Mouse (Mus musculus) lung, adult 2 months (tissue): ENCODE data around the gene Fam166a. TPM values are rescaled to one million over a fixed set of nuclear protein-coding genes. Genes with fewer than 3 reads are reported as not detected.

Experiments
- DNase-seq: peaks from one replicate; pipeline ENCODE4 v3.0.0; 2022
- H3K4me1 ChIP-seq: fragments of 200-500 bp; 2 replicates; pipeline ENCODE4 v1.6.1; 2011; ENCODE audit warnings: low read length; ENCODE audit not compliant: control insufficient read depth, insufficient read depth
- H3K4me3 ChIP-seq: fragments of 200-500 bp; replicated peaks from 2 replicates; pipeline ENCODE3; 2011; ENCODE audit warnings: low read depth, mild to moderate bottlenecking, control low read depth, low read length; ENCODE audit errors: extremely low read depth
- CTCF ChIP-seq: fragments of 200-500 bp; IDR thresholded peaks from 2 replicates; pipeline ENCODE4 v1.5.1; 2011; ENCODE audit warnings: mild to moderate bottlenecking, low read length, control low read depth; ENCODE audit not compliant: insufficient read depth
- POLR2A ChIP-seq: fragments of 200-500 bp; IDR thresholded peaks from 2 replicates; pipeline ENCODE4 v1.6.1; 2011; ENCODE audit warnings: low read depth, mild to moderate bottlenecking, control low read depth, low read length, borderline replicate concordance; ENCODE audit errors: extremely low read depth
- WGBS: fragments of 180-500 bp; shearing (Covaris S2); methylation state at CpG from one replicate; pipeline ENCODE4 v1.1.7; 2018; 5-methylcytosine and 5-hydroxymethylcytosine counted together
- polyA plus RNA-seq: library from polyadenylated mRNA; depleted of rRNA; stranded (reverse); fragments of >200 nt; gene quantifications from 2 replicates; pipeline ENCODE4 v1.2.3, GENCODE M21; 2012

Gene Fam166a
- polyA plus RNA-seq, 1 experiment: 0.17 TPM

DNA sequence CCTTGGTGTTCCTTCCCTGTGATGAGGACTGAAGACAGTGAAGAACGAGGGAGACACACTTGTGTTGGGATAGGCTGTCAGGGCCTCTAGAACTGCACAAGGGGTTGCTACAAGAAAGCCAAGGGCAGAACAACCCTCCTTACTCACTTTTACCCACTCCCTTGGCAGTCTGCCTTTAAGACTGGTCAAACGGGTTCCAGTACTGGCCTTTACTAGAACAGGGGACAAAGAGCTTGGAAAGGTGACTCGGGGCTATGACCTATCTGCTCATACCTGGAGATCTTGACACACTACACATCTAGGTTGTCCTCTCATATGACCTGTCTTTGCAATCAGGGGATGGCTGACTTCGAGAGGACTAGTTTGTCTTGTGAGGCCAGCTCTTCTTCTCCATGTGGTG lies 19.0 kb downstream of the Fam166a start:
- peaks cover 6% of the 10 kb centered on the region for H3K4me1 ChIP-seq
- no peak overlapping the region for H3K4me3 ChIP-seq
- TF ChIP-seq POLR2A (no peak), CTCF (no peak)
- 44% methylated on average over 4 of the region's 4 CpGs for WGBS
- peak; percentile 64 for DNase-seq

GRCm38 (mm10) chr2:25238106-25238505 lies 19.6 kb downstream of the Fam166a start:
- no peak for DNase-seq
- no peak overlapping the region for H3K4me3 ChIP-seq
- H3K4me1 ChIP-seq: peaks cover 6% of the 10 kb centered on the region
- TF ChIP-seq POLR2A: no peak
- TF ChIP-seq CTCF: no peak

DNA sequence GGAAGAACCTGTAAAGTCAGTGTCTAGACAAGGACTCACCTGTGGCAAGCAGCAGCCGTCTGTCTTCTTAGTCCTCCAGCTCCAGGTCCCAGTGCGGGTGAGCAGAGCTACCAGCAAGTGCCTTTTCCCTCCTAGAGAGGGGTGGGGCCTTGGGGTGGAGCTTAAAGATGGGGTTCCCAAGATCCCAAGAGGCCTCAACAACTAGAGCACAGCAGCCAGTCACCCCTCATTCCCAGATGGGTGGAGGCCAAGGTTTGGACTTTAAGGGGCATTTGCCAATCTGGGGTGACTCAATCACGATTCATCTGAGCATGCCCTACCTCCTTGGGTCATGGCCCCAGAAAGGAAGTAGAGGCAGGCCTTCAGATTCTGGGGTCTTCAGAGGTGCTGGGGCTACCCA lies 21.2 kb downstream of the Fam166a start:
- TF ChIP-seq CTCF (no peak), POLR2A (no peak)
- peaks cover 6% of the 10 kb centered on the region for H3K4me1 ChIP-seq
- 75% methylated on average over 3 of the region's 3 CpGs for WGBS
- DNase-seq: no peak
- H3K4me3 ChIP-seq: no peak overlapping the region

DNA sequence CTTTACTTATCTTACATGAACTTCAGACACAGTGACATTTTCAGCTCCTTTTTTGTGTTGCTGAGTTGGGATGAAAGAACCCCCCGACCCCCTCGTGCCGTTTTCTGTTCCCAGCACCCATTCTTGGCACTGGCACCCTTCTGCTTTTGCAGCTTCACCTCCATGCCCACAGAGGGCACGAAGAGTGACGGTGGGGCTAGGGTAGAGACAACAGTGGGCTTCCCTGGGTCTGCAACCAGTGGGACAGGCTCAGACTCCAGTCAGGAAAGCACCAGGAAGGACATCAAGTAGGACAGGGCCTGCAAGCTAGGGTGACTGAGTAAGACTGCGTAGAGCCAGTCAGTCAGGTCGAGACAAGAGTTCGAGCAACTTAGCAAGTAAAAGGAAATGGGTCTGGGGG lies 21.8 kb downstream of the Fam166a start:
- DNase-seq: no peak
- no peak for TF ChIP-seq POLR2A
- TF ChIP-seq CTCF: no peak
- H3K4me3 ChIP-seq: no peak overlapping the region
- peaks cover 6% of the 10 kb centered on the region for H3K4me1 ChIP-seq
- WGBS: 63% methylated on average over 8 of the region's 8 CpGs

DNA sequence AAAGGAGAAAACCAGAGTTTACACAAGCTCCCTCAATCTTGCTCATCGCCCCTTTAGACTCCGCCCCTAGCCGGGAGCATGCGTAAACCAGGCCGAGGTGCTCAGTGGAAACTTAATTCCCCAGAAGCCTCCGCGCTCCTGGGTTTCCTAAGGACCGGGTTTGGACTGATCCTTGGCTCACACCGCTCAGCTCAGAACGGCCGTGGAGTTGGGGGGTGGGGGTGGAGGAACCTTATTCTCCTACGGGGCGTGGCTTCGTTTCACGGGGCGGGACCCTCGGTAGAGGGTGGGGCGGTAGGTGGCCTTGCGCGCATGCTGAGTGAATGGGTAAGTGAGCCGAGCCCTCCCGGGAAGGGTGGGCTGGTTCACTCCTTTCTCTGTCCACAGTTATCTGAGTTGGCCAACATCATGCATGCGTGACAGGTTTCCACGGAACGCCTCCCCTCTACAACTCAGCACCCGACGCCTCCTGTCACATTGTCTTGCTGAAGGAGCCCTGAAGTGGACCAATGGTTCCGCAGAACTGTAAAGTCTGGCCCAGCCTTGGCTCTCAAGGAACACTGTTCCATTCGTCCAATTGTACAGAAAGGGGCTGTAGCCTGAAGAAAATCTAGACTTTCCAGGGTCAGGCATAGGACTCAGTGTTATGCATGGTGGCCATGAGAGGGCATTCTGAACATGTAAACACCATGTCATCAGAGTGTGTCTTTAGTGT lies 22.3 kb downstream of the Fam166a start:
- WGBS: 1% methylated on average over 29 of the region's 29 CpGs
- peak; percentile 63 for DNase-seq
- Histone ChIP-seq H3K4me1 (peaks cover 6% of the 10 kb centered on the region), H3K4me3 (peak overlapping the region; percentile 42)
- TF ChIP-seq POLR2A (peak; percentile 38; the same call in 1 of the 2 replicates), CTCF (no peak)

GRCm38 (mm10) chr2:25241438-25241775 lies 22.9 kb downstream of the Fam166a start:
- WGBS: 16% methylated on average over 6 of the region's 6 CpGs
- peaks cover 6% of the 10 kb centered on the region for H3K4me1 ChIP-seq
- no peak overlapping the region for H3K4me3 ChIP-seq
- no peak for DNase-seq
- no peak for TF ChIP-seq CTCF
- TF ChIP-seq POLR2A: no peak

GRCm38 (mm10) chr2:25242101-25242506 lies 23.6 kb downstream of the Fam166a start, which contains the start of the genes Rnf208 and Cysrt1:
TSS of gene Rnf208 (plus strand) at chr2:25242255.
TSS of gene Cysrt1 (minus strand) at chr2:25242452.
- H3K4me1 ChIP-seq: peaks cover 6% of the 10 kb centered on the region
- no peak for TF ChIP-seq CTCF
- no peak for TF ChIP-seq POLR2A

DNA sequence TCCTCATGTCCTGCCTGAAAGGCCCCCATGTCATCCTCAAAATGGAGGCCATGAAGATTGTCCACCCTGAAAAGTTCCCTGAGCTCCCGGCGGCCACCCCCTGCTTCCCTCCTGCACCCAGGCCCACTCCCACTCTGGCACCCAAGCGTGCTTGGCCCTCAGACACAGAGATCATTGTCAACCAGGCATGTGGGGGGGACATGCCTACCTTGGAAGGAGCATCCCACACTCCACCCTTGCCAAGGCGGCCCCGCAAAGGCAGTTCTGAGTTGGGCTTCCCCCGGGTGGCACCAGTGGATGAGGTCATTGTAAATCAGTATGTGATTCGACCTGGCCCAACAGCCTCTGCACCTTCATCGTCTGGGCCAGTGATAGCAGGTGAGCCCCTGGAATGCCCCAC lies 24.8 kb downstream of the Fam166a start:
- 69% methylated on average over 8 of the region's 8 CpGs for WGBS
- TF ChIP-seq CTCF (no peak), POLR2A (no peak)
- Histone ChIP-seq H3K4me3 (no peak overlapping the region), H3K4me1 (peaks cover 4% of the 10 kb centered on the region)
- DNase-seq: no peak

More at GRCm38 (mm10) chr2:25242101-25242506, 23.6 kb downstream of the Fam166a start, which contains the start of the genes Rnf208 and Cysrt1:
- no peak for DNase-seq
- WGBS: under 1% methylated on average over 57 of the region's 59 CpGs
- peak within 1 kb of the TSS; percentile 42 for H3K4me3 ChIP-seq

GRCm38 (mm10) chr2:25244144-25244543 lies 25.6 kb downstream of the Fam166a start:
- WGBS: 85% methylated on average over 4 of the region's 4 CpGs
- Histone ChIP-seq H3K4me1 (peaks cover 4% of the 10 kb centered on the region), H3K4me3 (no peak overlapping the region)
- TF ChIP-seq CTCF: no peak
- no peak for TF ChIP-seq POLR2A
- DNase-seq: no peak
